Mouse (Mus musculus) cortical plate, adult 2 months (tissue): ENCODE data around the gene Ccn1.

ENCODE experiments used
- CTCF ChIP-seq: fragments of 200-500 bp; IDR thresholded peaks from 2 replicates; pipeline ENCODE4 v1.5.1; 2011; ENCODE audit warnings: mild to moderate bottlenecking, control low read depth, low read length; ENCODE audit not compliant: insufficient read depth; ENCODE audit errors: extremely low read depth
- POLR2A ChIP-seq: fragments of 200-500 bp; IDR thresholded peaks from 2 replicates; pipeline ENCODE4 v1.6.1; 2011; ENCODE audit warnings: mild to moderate bottlenecking, low read length, control low read depth; ENCODE audit not compliant: insufficient read depth; ENCODE audit errors: extremely low read depth

DNA sequence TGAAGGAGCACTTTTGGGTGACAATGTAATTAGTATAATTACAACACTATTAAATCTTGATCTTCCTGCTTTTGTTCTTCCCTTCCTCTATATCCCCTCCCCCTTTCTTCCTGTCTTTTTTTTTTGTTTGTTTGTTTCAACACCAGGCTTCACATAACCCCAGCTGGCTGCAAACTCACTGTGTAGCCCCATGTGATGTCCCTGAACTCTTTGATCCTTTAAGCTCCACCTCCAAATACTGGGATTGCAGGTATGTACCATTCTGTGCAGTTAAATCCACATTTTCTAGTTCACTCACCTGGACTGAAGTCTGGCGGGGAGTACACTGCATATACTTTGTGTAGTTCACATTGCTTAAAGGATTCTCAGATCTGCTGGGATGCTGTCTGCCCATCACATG, 23.7 kb downstream of the Ccn1 start:
- no peak for TF ChIP-seq POLR2A
- no peak for TF ChIP-seq CTCF
